ENCODE assay signal across 17 mouse cellular contexts in the genomic region with DNA sequence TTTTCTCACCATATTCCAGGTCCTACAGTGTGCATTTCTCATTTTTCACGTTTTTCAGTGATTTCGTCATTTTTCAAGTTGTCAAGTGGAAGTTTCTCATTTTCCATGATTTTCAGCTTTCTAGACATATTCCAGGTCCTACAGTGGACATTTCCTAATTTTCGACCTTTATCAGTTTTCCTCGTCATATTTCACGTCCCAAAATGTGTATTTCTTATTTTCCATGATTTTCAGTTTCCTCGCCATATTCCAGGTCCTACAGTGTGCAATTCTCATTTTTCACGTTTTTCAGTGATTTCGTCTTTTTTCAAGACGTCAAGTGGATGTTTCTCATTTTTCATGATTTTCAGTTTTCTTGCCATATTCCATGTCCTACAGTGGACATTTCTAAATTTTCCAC. TPM values are rescaled to one million over a fixed set of nuclear protein-coding genes. Genes with fewer than 3 reads are reported as not detected.
DNase-seq lines count a peak whose midpoint lies in the region; ATAC-seq lines count a peak whose summit lies in the region.
"Not testable (repeated sequence)": the region's sequence is repeated elsewhere in the genome, so short reads cannot be mapped to it uniquely, and the experiment has no call there.
"Had no signal": no experiment of that assay in that cellular context is flagged by ENCODE, and none has a peak within 500 bp of the region (broad histone marks: within the 10 kb centered on the region; RNA-seq: fewer than 3 reads in every experiment).

No protein-coding gene starts in this region.

- not testable (repeated sequence) for H3K4me3 ChIP-seq in hindbrain, embryonic 12.5 days; limb, embryonic 11.5 days (ENCODE audit: low read depth, low read length); midbrain, embryonic 11.5 days (ENCODE audit: low read depth, low read length)

- not testable (repeated sequence) for H3K9me3 ChIP-seq in hindbrain, embryonic 12.5 days (replicated peaks); limb, embryonic 11.5 days (ENCODE audit: control insufficient read depth, low read length); midbrain, embryonic 11.5 days (ENCODE audit: control insufficient read depth, low read length)

- peak; percentile 82 for DNase-seq in Muller cell, postnatal 12 days (ENCODE audit: inconsistent ontology term)
- DNase-seq in fibroblast of lung, adult 2 months (ENCODE audit: low read depth): peak; percentile 35
- DNase-seq in limb, embryonic 11.5 days (ENCODE audit: low spot score): peak; percentile 51
- peak; percentile 97 for DNase-seq in midbrain, embryonic 11.5 days (ENCODE audit: low spot score, missing footprints)
- DNase-seq in retina, postnatal 7 days (ENCODE audit: low read depth, low spot score): peak; percentile 28

- not testable (repeated sequence) for H3K27ac ChIP-seq in hindbrain, embryonic 12.5 days; limb, embryonic 11.5 days (replicated peaks; ENCODE audit: low read depth, low read length); midbrain, embryonic 11.5 days (ENCODE audit: low read depth, low read length)

- WGBS in hindbrain, embryonic 12.5 days: 74% methylated on average over 9 of the region's 9 CpGs
- 72% methylated on average over 9 of the region's 9 CpGs for WGBS in limb, embryonic 11.5 days
- WGBS in midbrain, embryonic 11.5 days: 72% methylated on average over 9 of the region's 9 CpGs

- 0 out of 2 replicates have a peak, but pooled peaks have one; percentile 10 for ATAC-seq in common myeloid progenitor, adult 5-6 weeks (replicated peaks; ENCODE audit: low read depth, poor library complexity, severe bottlenecking)
- ATAC-seq in hindbrain, embryonic 12.5 days (ENCODE audit: low FRiP score): peak; percentile 36; the same call in 1 of the 2 replicates
- not testable (repeated sequence) for ATAC-seq in limb, embryonic 11.5 days (ENCODE audit: insufficient number of reproducible peaks, low FRiP score, low TSS enrichment, low read depth); midbrain, embryonic 11.5 days (ENCODE audit: low FRiP score)

- H3K36me3 ChIP-seq in hindbrain, embryonic 12.5 days; limb, embryonic 11.5 days (ENCODE audit: control insufficient read depth, insufficient read depth, low read length); midbrain, embryonic 11.5 days (ENCODE audit: control insufficient read depth, insufficient read depth, low read length): not testable (repeated sequence)

- not testable (repeated sequence) for H3K4me1 ChIP-seq in hindbrain, embryonic 12.5 days; limb, embryonic 11.5 days (ENCODE audit: control insufficient read depth, insufficient read depth, low read length); midbrain, embryonic 11.5 days (ENCODE audit: control insufficient read depth, insufficient read depth, low read length)

- H3K27me3 ChIP-seq in hindbrain, embryonic 12.5 days; limb, embryonic 11.5 days (ENCODE audit: control insufficient read depth, insufficient read depth, low read length); midbrain, embryonic 11.5 days (ENCODE audit: control insufficient read depth, insufficient read depth, low read length): not testable (repeated sequence)

- not testable (repeated sequence) for H3K9ac ChIP-seq in hindbrain, embryonic 12.5 days; limb, embryonic 11.5 days (ENCODE audit: low read length); midbrain, embryonic 11.5 days (ENCODE audit: low read length)

- H3K4me2 ChIP-seq in hindbrain, embryonic 12.5 days (replicated peaks); limb, embryonic 11.5 days (ENCODE audit: low read depth, severe bottlenecking); midbrain, embryonic 11.5 days: not testable (repeated sequence)

RNA-seq across cellular contexts. Expression of a gene that starts 2.0 kb away (rescaled TPM):
- 3.5 TPM in 1 of 2 replicates, not detected in the other for total RNA-seq in common myeloid progenitor, adult 5-6 weeks (2017)
- 0.90 and 1.5 TPM in 2 replicates for polyA plus RNA-seq in hindbrain, embryonic 12.5 days (2016; fragmentation: Nextera tagmentation; extraction: Ambion mirVana)
- polyA plus RNA-seq in limb, embryonic 11.5 days (2014; fragmentation: Nextera tagmentation; extraction: Ambion mirVana): not detected in 2 replicates
- 0.26 TPM in 1 of 2 replicates, not detected in the other for polyA plus RNA-seq in midbrain, embryonic 11.5 days (2014; fragmentation: Nextera tagmentation; extraction: Ambion mirVana)
- total RNA-seq: gastrocnemius, adult 18-20 months; layer of hippocampus, postnatal 10 days; left cerebral cortex, postnatal 36 days had no signal
- polyA plus RNA-seq: small intestine, adult 2 months had no signal

RNA-seq across cellular contexts. Expression of a gene that starts 3.9 kb away (rescaled TPM):
- total RNA-seq in common myeloid progenitor, adult 5-6 weeks (2017): 0.69 TPM in 1 of 2 replicates, not detected in the other
- polyA plus RNA-seq in hindbrain, embryonic 12.5 days (2016; fragmentation: Nextera tagmentation; extraction: Ambion mirVana): not detected in 2 replicates
- not detected in 2 replicates for polyA plus RNA-seq in limb, embryonic 11.5 days (2014; fragmentation: Nextera tagmentation; extraction: Ambion mirVana)
- polyA plus RNA-seq in midbrain, embryonic 11.5 days (2014; fragmentation: Nextera tagmentation; extraction: Ambion mirVana): 0.44 TPM in 1 of 2 replicates, not detected in the other
- total RNA-seq: gastrocnemius, adult 18-20 months had no signal
- polyA plus RNA-seq: small intestine, adult 2 months had no signal

RNA-seq across cellular contexts. Expression of a gene that starts 7.2 kb away (rescaled TPM):
- total RNA-seq in common myeloid progenitor, adult 5-6 weeks (2017): not detected in 2 replicates
- polyA plus RNA-seq in hindbrain, embryonic 12.5 days (2016; fragmentation: Nextera tagmentation; extraction: Ambion mirVana): not detected in 2 replicates
- polyA plus RNA-seq in limb, embryonic 11.5 days (2014; fragmentation: Nextera tagmentation; extraction: Ambion mirVana): not detected in 2 replicates
- polyA plus RNA-seq in midbrain, embryonic 11.5 days (2014; fragmentation: Nextera tagmentation; extraction: Ambion mirVana): not detected in 2 replicates
- total RNA-seq: adrenal gland, postnatal 36 days; gastrocnemius, adult 18-20 months; heart, adult 8-10 months; hematopoietic stem cell, adult 5-6 weeks; layer of hippocampus, postnatal 10 days; left cerebral cortex, postnatal 36 days had no signal
- polyA plus RNA-seq: kidney, embryonic 15.5 days; lung, embryonic 16.5 days; midbrain, embryonic 15.5 days; small intestine, adult 2 months had no signal

RNA-seq across cellular contexts. Expression of a gene that starts 9.5 kb away (rescaled TPM):
- total RNA-seq in common myeloid progenitor, adult 5-6 weeks (2017): 1.8 TPM in 1 of 2 replicates, not detected in the other
- polyA plus RNA-seq in hindbrain, embryonic 12.5 days (2016; fragmentation: Nextera tagmentation; extraction: Ambion mirVana): not detected in 2 replicates
- polyA plus RNA-seq in limb, embryonic 11.5 days (2014; fragmentation: Nextera tagmentation; extraction: Ambion mirVana): not detected in 2 replicates
- not detected in 2 replicates for polyA plus RNA-seq in midbrain, embryonic 11.5 days (2014; fragmentation: Nextera tagmentation; extraction: Ambion mirVana)
- total RNA-seq: adrenal gland, postnatal 36 days; gastrocnemius, adult 18-20 months; heart, adult 8-10 months; hematopoietic stem cell, adult 5-6 weeks; layer of hippocampus, postnatal 10 days; left cerebral cortex, postnatal 36 days had no signal
- polyA plus RNA-seq: kidney, embryonic 15.5 days; lung, embryonic 16.5 days; midbrain, embryonic 15.5 days; small intestine, adult 2 months had no signal

RNA-seq across cellular contexts. Expression of a gene that starts 10.0 kb away (rescaled TPM):
- not detected in 2 replicates for total RNA-seq in common myeloid progenitor, adult 5-6 weeks (2017)
- 0.61 and 0.63 TPM in 2 replicates for polyA plus RNA-seq in hindbrain, embryonic 12.5 days (2016; fragmentation: Nextera tagmentation; extraction: Ambion mirVana)
- polyA plus RNA-seq in limb, embryonic 11.5 days (2014; fragmentation: Nextera tagmentation; extraction: Ambion mirVana): not detected in 2 replicates
- 0.29 and 0.37 TPM in 2 replicates for polyA plus RNA-seq in midbrain, embryonic 11.5 days (2014; fragmentation: Nextera tagmentation; extraction: Ambion mirVana)
- polyA plus RNA-seq: kidney, embryonic 15.5 days; lung, embryonic 16.5 days; small intestine, adult 2 months had no signal

Comparison
In these comparisons a context has a peak if more than half of its experiments do, and no peak if none do; other contexts are left out.
1. DNase-seq: peak in every context shown above with its lines; median percentile 97 in midbrain, embryonic 11.5 days; 82 in Muller cell, postnatal 12 days; 51 in limb, embryonic 11.5 days; 35 in fibroblast of lung, adult 2 months; 28 in retina, postnatal 7 days.